Mouse (Mus musculus): ENCODE measurements at regions not wholly inside any gene's neighbourhood (a gene's known extent, or its start where the extent isn't known, plus 50 kb on each side); places are given as distances from the start of the nearest gene placed in this dataset.

GRCm38 (mm10) chr16:21289528-21289927 lies 85.0 kb downstream of the Ephb3 start:
- TF ChIP-seq POLR2A (IDR thresholded peaks at IDR 0.05; ENCODE audit: control insufficient read depth, extremely low read depth, insufficient read depth, low read length, poor library complexity) = no peak
- TF ChIP-seq CTCF (IDR thresholded peaks at IDR 0.05; ENCODE audit: borderline replicate concordance, control insufficient read depth, extremely low read depth, insufficient read depth, low read length, poor library complexity) = no peak
- DNase-seq = no peak
- no peaks in the 10 kb centered on the region for H3K36me3 ChIP-seq (ENCODE audit: control insufficient read depth, insufficient read depth, low read length)
- H3K27me3 ChIP-seq (ENCODE audit: control insufficient read depth, insufficient read depth, low read length) = no peaks in the 10 kb centered on the region
- 10% methylated on average over 7 of the region's 7 CpGs for WGBS
- no peak overlapping the region for H3K4me3 ChIP-seq (ENCODE audit: control insufficient read depth, insufficient read depth, low read length)
- H3K4me1 ChIP-seq (replicated peaks; ENCODE audit: control insufficient read depth, insufficient read depth, low read length) = no peaks in the 10 kb centered on the region
- no peak overlapping the region for H3K27ac ChIP-seq (ENCODE audit: control insufficient read depth, insufficient read depth, low read length)

- Histone ChIP-seq H3K27me3 (ENCODE audit: control insufficient read depth, insufficient read depth, low read length) (no peaks in the 10 kb centered on the region), H3K36me3 (ENCODE audit: control insufficient read depth, insufficient read depth, low read length) (no peaks in the 10 kb centered on the region), H3K4me1 (replicated peaks; ENCODE audit: control insufficient read depth, insufficient read depth, low read length) (no peaks in the 10 kb centered on the region), H3K4me3 (ENCODE audit: control insufficient read depth, insufficient read depth, low read length) (no peak overlapping the region), H3K27ac (ENCODE audit: control insufficient read depth, insufficient read depth, low read length) (no peak overlapping the region)
- no peak for TF ChIP-seq POLR2A (IDR thresholded peaks at IDR 0.05; ENCODE audit: control insufficient read depth, extremely low read depth, insufficient read depth, low read length, poor library complexity)
- no peak for TF ChIP-seq CTCF (IDR thresholded peaks at IDR 0.05; ENCODE audit: borderline replicate concordance, control insufficient read depth, extremely low read depth, insufficient read depth, low read length, poor library complexity)
- 88% methylated on average over 11 of the region's 11 CpGs for WGBS
- DNase-seq = no peak
Measured at GRCm38 (mm10) chr16:21293010-21293409, 88.5 kb downstream of the Ephb3 start.

- no peak for TF ChIP-seq POLR2A (IDR thresholded peaks at IDR 0.05; ENCODE audit: control insufficient read depth, extremely low read depth, insufficient read depth, low read length, poor library complexity)
- DNase-seq = no peak
- Histone ChIP-seq H3K4me1 (replicated peaks; ENCODE audit: control insufficient read depth, insufficient read depth, low read length) (no peaks in the 10 kb centered on the region), H3K27ac (ENCODE audit: control insufficient read depth, insufficient read depth, low read length) (no peak overlapping the region), H3K4me3 (ENCODE audit: control insufficient read depth, insufficient read depth, low read length) (no peak overlapping the region), H3K36me3 (ENCODE audit: control insufficient read depth, insufficient read depth, low read length) (no peaks in the 10 kb centered on the region), H3K27me3 (ENCODE audit: control insufficient read depth, insufficient read depth, low read length) (no peaks in the 10 kb centered on the region)
- 93% methylated on average over 3 of the region's 3 CpGs for WGBS
Measured at GRCm38 (mm10) chr16:21293569-21293968, 89.0 kb downstream of the Ephb3 start.

GRCm38 (mm10) chr16:21294677-21295411 lies 90.3 kb downstream of the Ephb3 start:
- H3K4me3 ChIP-seq (ENCODE audit: control insufficient read depth, insufficient read depth, low read length) = no peak overlapping the region
- WGBS = 80% methylated on average over 9 of the region's 9 CpGs
- H3K27me3 ChIP-seq (ENCODE audit: control insufficient read depth, insufficient read depth, low read length) = no peaks in the 10 kb centered on the region
- no peak for DNase-seq
- H3K36me3 ChIP-seq (ENCODE audit: control insufficient read depth, insufficient read depth, low read length) = no peaks in the 10 kb centered on the region
- H3K4me1 ChIP-seq (replicated peaks; ENCODE audit: control insufficient read depth, insufficient read depth, low read length) = no peaks in the 10 kb centered on the region
- no peak overlapping the region for H3K27ac ChIP-seq (ENCODE audit: control insufficient read depth, insufficient read depth, low read length)
- no peak for TF ChIP-seq CTCF (IDR thresholded peaks at IDR 0.05; ENCODE audit: borderline replicate concordance, control insufficient read depth, extremely low read depth, insufficient read depth, low read length, poor library complexity)
- no peak for TF ChIP-seq POLR2A (IDR thresholded peaks at IDR 0.05; ENCODE audit: control insufficient read depth, extremely low read depth, insufficient read depth, low read length, poor library complexity)

- Histone ChIP-seq H3K4me1 (replicated peaks; ENCODE audit: control insufficient read depth, insufficient read depth, low read length) (no peaks in the 10 kb centered on the region), H3K4me3 (ENCODE audit: control insufficient read depth, insufficient read depth, low read length) (no peak overlapping the region), H3K36me3 (ENCODE audit: control insufficient read depth, insufficient read depth, low read length) (no peaks in the 10 kb centered on the region), H3K27ac (ENCODE audit: control insufficient read depth, insufficient read depth, low read length) (no peak overlapping the region), H3K27me3 (ENCODE audit: control insufficient read depth, insufficient read depth, low read length) (no peaks in the 10 kb centered on the region)
- no peak for DNase-seq
- 90% methylated on average over 13 of the region's 13 CpGs for WGBS
- no peak for TF ChIP-seq CTCF (IDR thresholded peaks at IDR 0.05; ENCODE audit: borderline replicate concordance, control insufficient read depth, extremely low read depth, insufficient read depth, low read length, poor library complexity)
- TF ChIP-seq POLR2A (IDR thresholded peaks at IDR 0.05; ENCODE audit: control insufficient read depth, extremely low read depth, insufficient read depth, low read length, poor library complexity) = no peak
Measured at GRCm38 (mm10) chr16:21295956-21296733, 91.6 kb downstream of the Ephb3 start.

GRCm38 (mm10) chr16:21296786-21297185 lies 92.2 kb downstream of the Ephb3 start:
- no peak for DNase-seq
- H3K27ac ChIP-seq (ENCODE audit: control insufficient read depth, insufficient read depth, low read length) = no peak overlapping the region
- H3K4me1 ChIP-seq (replicated peaks; ENCODE audit: control insufficient read depth, insufficient read depth, low read length) = no peaks in the 10 kb centered on the region
- no peak for TF ChIP-seq POLR2A (IDR thresholded peaks at IDR 0.05; ENCODE audit: control insufficient read depth, extremely low read depth, insufficient read depth, low read length, poor library complexity)
- no peak for TF ChIP-seq CTCF (IDR thresholded peaks at IDR 0.05; ENCODE audit: borderline replicate concordance, control insufficient read depth, extremely low read depth, insufficient read depth, low read length, poor library complexity)
- no peak overlapping the region for H3K4me3 ChIP-seq (ENCODE audit: control insufficient read depth, insufficient read depth, low read length)
- 91% methylated on average over 3 of the region's 3 CpGs for WGBS
- H3K36me3 ChIP-seq (ENCODE audit: control insufficient read depth, insufficient read depth, low read length) = no peaks in the 10 kb centered on the region
- no peaks in the 10 kb centered on the region for H3K27me3 ChIP-seq (ENCODE audit: control insufficient read depth, insufficient read depth, low read length)

All from thymus, adult 2 months (tissue).